Mouse (Mus musculus) CH12.LX (cell line): ENCODE data around the gene Yeats2.

Experiments used
- CTCF ChIP-seq, 2 experiments: IDR thresholded peaks in 1 of 2; conservative IDR thresholded peaks in 1 of 2; 2 replicates each; pipeline ENCODE4 v1.5.1; 2011 to 2012; ENCODE audit warnings: low read depth in 2 of 2, low read length in 2 of 2, improper control_type of control experiment in 1 of 2, inconsistent platforms in 1 of 2, mild to moderate bottlenecking in 1 of 2, moderate library complexity in 1 of 2
- E2F4 ChIP-seq: IDR thresholded peaks from 2 replicates; pipeline ENCODE4 v1.6.1; 2011; ENCODE audit warnings: low read depth, low read length, improper control_type of control experiment; ENCODE audit not compliant: insufficient replicate concordance
- MYC ChIP-seq: IDR thresholded peaks from 2 replicates; pipeline ENCODE4 v1.6.1; 2011; ENCODE audit warnings: low read depth, mild to moderate bottlenecking, improper control_type of control experiment, low read length
- POLR2AphosphoS2 ChIP-seq: IDR thresholded peaks from 2 replicates; pipeline ENCODE4 v1.6.1; 2011; ENCODE audit warnings: low read depth, low read length, improper control_type of control experiment
- ZC3H11A ChIP-seq: IDR thresholded peaks from 2 replicates; pipeline ENCODE4 v1.6.1; 2012; ENCODE audit warnings: low read depth, mild to moderate bottlenecking, inconsistent platforms, low read length, improper control_type of control experiment

DNA sequence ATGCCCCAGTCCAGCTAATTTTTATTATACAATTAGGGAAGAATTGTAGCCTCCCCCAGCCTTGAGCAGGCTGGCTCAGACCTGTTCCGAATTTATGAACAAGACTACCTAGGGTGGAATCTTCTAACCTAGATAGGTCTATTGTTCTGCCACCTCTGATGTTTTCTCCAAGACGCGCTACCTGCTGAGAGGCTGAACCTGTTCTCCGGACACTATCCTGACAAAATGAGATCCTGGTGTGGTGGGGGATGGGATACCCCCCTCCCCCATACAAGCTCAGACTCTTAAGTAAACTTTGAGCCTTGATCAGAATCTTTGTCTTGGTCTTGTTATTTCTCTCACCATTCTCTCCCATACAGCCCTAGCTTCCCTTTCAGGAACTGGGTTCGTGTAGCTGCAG lies 117.1 kb downstream of the Yeats2 start:
- TF ChIP-seq CTCF (conservative IDR thresholded peaks at IDR 0.05 in 1 of 2, IDR thresholded peaks at IDR 0.05 in 1 of 2; ENCODE audit: low read depth in 2 of 2, low read length in 2 of 2) (no peak), POLR2AphosphoS2 (no peak), MYC (no peak), ZC3H11A (no peak), E2F4 (no peak)
